Mouse (Mus musculus) lung, adult 2 months (tissue): ENCODE results near the gene Olfm2. TPM values are rescaled to one million over a fixed set of nuclear protein-coding genes. Genes with fewer than 3 reads are reported as not detected.

Experiments
- DNase-seq: peaks from one replicate; pipeline ENCODE4 v3.0.0; 2022
- H3K4me1 ChIP-seq: fragments of 200-500 bp; 2 replicates; pipeline ENCODE4 v1.6.1; 2011; ENCODE audit warnings: low read length; ENCODE audit not compliant: control insufficient read depth, insufficient read depth
- H3K4me3 ChIP-seq: fragments of 200-500 bp; replicated peaks from 2 replicates; pipeline ENCODE3; 2011; ENCODE audit warnings: low read depth, mild to moderate bottlenecking, control low read depth, low read length; ENCODE audit errors: extremely low read depth
- CTCF ChIP-seq: fragments of 200-500 bp; IDR thresholded peaks from 2 replicates; pipeline ENCODE4 v1.5.1; 2011; ENCODE audit warnings: mild to moderate bottlenecking, low read length, control low read depth; ENCODE audit not compliant: insufficient read depth
- POLR2A ChIP-seq: fragments of 200-500 bp; IDR thresholded peaks from 2 replicates; pipeline ENCODE4 v1.6.1; 2011; ENCODE audit warnings: low read depth, mild to moderate bottlenecking, control low read depth, low read length, borderline replicate concordance; ENCODE audit errors: extremely low read depth
- WGBS: fragments of 180-500 bp; shearing (Covaris S2); methylation state at CpG from one replicate; pipeline ENCODE4 v1.1.7; 2018; 5-methylcytosine and 5-hydroxymethylcytosine counted together
- polyA plus RNA-seq: library from polyadenylated mRNA; depleted of rRNA; stranded (reverse); fragments of >200 nt; gene quantifications from 2 replicates; pipeline ENCODE4 v1.2.3, GENCODE M21; 2012; rRNA removed

Gene Olfm2
- polyA plus RNA-seq: 14.2 and 15.2 TPM in 2 replicates

DNA sequence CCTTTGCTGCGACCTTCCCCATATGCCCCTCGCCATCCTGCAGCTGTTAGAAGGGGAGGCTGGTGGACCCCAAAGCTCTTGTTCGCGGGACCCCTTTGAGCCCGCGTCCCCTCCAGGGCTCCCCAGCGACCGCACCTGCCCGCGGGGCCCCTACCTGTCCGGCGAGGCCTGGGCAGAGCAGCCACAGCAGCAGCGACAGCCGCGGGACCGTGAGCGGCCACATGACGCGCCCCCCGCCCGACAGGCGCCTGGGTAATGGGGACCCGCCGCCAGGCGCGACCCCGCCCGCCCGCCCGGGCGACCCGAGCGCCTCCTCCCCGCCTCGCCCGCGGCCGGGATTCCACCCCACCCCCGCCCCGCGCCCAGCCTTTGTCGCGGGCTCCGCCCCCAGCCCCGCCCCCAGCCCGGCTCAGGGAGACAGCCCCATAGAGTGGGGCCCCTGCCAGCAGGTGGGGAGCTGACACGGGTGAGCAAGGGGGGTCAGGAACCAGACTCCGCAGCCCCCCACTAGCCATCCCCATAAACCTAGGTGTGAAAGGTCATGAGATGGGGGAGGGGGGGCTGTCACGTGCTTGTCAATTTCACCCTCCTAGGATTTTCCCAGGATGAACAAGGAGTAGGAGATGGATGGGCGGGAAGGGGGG lies at the start of gene Olfm2:
Gene Olfm2, minus strand, starts transcription at position 333 of the 644 bp plus-strand sequence.
- Histone ChIP-seq H3K4me3 (no peak within 1 kb of the TSS), H3K4me1 (no peaks in the 10 kb centered on the region)
- TF ChIP-seq POLR2A (no peak), CTCF (no peak)
- WGBS: 1% methylated on average over 50 of the region's 50 CpGs
- no peak for DNase-seq

DNA sequence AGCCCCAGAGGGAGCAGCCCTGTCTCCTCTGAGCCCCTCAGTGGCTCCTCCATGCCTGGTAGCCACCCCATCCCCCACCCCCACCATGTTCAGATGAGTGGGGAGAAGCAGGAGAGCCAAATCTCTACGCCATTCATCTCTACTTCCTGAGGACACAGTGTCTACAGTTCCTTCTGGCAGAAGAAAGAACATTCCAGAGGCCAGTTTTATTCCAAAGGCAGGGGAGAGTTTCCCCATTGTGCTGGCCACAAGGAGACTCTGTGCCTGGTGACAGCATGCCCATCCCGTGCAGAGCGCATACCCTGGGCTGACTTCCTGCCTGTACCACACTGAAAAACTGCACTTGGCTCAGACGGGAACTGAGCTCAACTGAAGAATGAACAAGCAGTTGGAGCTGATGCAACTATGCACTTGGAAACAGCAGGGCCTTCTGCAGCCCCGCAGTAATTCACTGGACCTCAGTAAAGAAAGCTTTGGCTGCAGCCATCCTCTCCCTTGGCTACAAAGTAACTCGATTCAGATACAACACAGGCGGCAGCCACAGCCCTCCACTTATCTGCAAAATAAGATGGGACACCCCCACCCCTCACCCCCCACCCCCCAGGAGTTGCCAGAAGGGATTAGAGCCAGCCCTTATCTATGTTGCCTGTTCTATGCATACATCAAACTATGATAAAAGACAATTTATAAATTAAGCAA lies 48.1 kb upstream of the Olfm2 start:
- no peak overlapping the region for H3K4me3 ChIP-seq
- no peak for TF ChIP-seq CTCF
- TF ChIP-seq POLR2A: no peak
- no peaks in the 10 kb centered on the region for H3K4me1 ChIP-seq
- 16% methylated on average over 7 of the region's 7 CpGs for WGBS
- DNase-seq: peak; percentile 8

DNA sequence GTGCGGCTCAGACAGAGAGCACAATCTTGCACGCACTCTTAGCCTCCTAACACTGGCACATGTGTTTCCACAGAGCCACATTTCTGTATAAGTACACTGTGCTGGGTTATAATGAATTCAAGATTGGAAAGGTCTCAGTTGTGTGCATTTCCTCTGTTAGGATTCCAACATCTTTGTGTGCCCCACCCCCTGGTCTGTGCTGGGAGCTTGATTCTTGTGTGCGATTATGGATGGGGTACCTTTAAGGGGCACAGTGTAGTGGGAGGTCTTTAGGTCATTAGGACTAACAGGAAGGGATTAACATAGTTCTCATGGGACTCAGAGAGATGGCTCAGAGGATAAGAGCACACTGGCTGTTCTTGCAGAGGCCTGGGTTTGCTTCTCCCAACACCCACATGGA lies 44.2 kb upstream of the Olfm2 start:
- H3K4me1 ChIP-seq: no peaks in the 10 kb centered on the region
- no peak overlapping the region for H3K4me3 ChIP-seq
- TF ChIP-seq CTCF: no peak
- 69% methylated on average over 3 of the region's 3 CpGs for WGBS
- no peak for DNase-seq

DNA sequence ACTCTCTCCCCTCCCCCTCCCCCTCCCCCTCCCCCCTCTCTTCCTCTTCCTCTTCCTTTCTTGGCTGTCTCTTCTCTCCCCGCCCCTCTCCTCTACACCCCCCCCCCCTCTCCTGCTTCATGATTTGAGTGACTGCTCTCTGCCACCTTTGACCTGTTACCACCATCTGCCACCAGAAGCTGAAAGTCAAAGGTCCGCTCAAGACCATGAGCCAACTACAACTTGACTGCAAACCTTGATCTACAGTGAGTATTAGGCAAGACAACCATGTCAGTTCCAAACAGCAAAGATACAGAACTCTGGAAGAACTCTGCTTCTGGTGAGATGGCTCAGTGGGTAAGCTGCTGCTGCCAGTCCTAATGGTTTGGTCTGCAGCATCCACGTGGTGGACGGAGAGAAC lies 43.5 kb upstream of the Olfm2 start:
- no peak for DNase-seq
- H3K4me3 ChIP-seq: no peak overlapping the region
- 66% methylated on average over 3 of the region's 4 CpGs for WGBS
- no peaks in the 10 kb centered on the region for H3K4me1 ChIP-seq
- no peak for TF ChIP-seq CTCF
- no peak for TF ChIP-seq POLR2A

DNA sequence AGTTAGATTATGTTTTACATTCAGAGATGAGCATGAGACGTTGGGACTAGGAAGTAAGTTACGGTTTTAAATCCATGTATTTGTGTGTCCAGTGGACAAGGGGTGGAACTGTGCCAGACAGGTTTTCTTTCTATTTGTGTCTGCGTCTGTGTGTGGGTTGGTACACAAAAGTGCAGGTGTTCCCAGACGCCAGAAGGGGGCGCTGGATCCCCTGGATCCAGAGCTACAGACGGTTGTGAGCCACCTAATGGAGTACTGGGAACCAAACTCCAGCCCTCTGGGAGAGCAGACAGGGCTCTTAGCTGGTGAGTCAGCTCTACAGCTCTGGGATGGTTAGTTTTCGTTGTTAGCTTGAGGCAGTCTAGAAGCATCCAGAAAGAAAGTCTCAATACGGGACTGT lies 41.8 kb upstream of the Olfm2 start:
- 77% methylated on average over 8 of the region's 8 CpGs for WGBS
- TF ChIP-seq POLR2A (no peak), CTCF (no peak)
- DNase-seq: no peak
- Histone ChIP-seq H3K4me1 (no peaks in the 10 kb centered on the region), H3K4me3 (no peak overlapping the region)

DNA sequence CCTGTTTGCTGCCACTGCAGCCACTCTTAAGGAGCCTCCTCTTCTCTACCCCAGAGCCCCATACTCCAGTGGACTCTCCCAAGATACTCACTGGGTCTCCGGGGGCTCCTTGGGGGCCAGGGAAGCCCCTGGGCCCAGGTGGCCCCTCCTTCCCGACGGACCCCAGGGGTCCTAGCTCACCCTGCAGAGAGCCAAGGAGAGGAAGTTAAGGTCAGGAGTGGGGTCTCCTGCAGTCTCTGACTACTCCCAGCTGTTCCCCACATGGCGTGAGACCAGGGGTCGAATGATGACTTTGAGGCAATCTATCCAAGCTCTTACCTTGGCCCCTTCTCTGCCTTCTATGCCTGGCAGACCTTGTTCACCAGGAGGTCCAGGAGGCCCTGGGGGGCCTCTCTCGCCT lies 38.9 kb upstream of the Olfm2 start:
- WGBS: 64% methylated on average over 6 of the region's 6 CpGs
- Histone ChIP-seq H3K4me1 (no peaks in the 10 kb centered on the region), H3K4me3 (no peak overlapping the region)
- no peak for DNase-seq
- TF ChIP-seq POLR2A (no peak), CTCF (no peak)

DNA sequence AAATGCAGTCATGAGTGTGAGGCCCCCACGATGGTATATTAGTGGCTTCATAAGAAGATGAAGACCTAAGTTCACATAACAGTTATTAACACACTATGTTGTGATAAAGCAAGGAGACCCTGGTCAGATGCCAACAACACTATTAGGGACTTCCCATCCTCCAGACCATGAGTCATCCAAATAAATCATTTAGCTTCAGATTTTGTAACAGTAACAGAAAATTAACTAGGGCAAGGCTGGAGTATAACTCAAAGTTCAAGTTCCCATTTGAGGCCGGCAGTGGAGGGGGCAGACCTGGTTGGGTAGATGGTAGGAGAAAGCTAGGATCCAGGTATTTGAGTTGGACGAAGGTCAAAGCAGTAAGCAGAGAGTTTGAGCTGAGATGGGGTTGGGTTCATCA lies 35.1 kb upstream of the Olfm2 start:
- no peak for TF ChIP-seq CTCF
- no peak for TF ChIP-seq POLR2A
- DNase-seq: no peak
- WGBS: 72% methylated on average over 3 of the region's 3 CpGs
- no peak overlapping the region for H3K4me3 ChIP-seq
- no peaks in the 10 kb centered on the region for H3K4me1 ChIP-seq

DNA sequence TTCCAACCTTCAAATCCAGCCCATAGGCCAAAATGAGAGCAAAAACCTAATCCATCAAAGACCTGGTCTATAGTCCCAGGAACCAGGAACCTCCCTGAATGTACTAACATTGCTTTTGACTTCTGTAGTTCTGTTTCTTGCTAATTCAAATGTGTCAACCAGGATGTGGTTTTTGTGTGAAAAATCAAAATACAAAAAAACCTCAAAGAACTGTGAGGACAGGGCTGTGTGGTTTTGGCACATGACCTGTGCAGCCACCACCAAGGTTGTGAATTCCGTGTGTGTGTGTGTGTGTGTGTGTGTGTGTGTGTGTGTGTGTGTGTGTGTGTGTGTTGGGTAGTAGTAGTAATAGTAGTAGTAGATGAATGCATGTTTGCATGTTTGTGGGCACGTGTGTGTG lies 19.1 kb upstream of the Olfm2 start:
- no peak for TF ChIP-seq CTCF
- no peak for TF ChIP-seq POLR2A
- 65% methylated on average over 2 of the region's 2 CpGs for WGBS
- H3K4me3 ChIP-seq: no peak overlapping the region
- no peaks in the 10 kb centered on the region for H3K4me1 ChIP-seq
- no peak for DNase-seq

DNA sequence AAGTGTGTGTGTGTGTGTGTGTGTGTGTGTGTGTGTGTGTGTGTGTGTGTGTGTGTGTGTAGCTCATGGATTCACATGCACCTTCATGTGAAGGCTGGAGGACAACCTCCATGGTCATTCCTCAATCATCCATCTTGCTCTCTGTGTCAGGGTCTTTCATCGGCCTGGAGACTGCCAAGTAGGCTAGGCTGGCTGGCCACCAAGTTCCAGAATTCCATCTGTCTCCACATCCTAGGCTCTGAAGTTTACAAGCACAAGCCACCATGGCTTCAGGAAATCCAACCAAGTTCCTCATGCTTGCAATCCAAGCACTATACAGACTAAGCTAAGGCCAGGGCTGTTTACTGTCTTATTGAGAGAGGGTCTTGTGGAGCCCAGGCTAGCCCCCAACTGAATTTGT lies 16.9 kb upstream of the Olfm2 start:
- no peak for DNase-seq
- H3K4me1 ChIP-seq: no peaks in the 10 kb centered on the region
- no peak overlapping the region for H3K4me3 ChIP-seq
- 46% methylated on average over 1 of the region's 1 CpGs for WGBS
- TF ChIP-seq POLR2A (no peak), CTCF (no peak)

DNA sequence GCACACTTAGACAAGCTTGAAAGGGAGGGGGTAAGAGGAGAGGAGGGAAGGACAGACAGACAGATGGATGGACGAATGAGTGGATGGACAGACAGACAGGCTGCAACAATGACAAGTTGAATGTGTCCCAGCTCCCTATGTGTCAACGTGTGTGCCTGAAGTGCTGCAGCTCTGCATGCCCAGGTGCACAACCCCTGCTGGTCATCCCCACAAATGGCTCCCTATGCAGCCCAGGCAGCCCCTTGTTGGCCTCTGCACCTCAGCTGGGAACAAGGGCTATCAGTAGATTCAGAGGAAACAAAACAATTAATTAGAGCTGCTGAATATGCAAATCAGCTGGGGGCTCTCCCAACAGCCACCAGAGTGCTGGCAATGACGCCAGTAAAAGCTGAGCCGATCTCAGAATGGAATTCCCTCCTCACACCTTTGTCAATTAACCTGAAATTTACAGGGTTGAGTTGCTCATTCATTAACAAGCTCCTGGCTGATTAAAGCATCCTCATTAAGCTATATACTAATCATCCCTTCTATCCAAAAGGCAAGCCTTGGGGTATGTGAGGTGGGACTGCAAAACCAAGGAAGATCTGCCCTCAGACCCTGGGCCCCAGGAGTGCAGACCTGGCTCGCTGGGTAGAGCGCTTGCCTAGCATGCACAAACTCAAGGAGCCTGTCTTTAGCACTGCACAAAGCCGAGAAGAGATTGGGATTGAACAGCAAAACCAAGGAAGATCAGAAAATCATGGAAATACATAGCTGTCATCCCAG lies 16.2 kb upstream of the Olfm2 start:
- WGBS: 56% methylated on average over 7 of the region's 7 CpGs
- no peak for DNase-seq
- no peaks in the 10 kb centered on the region for H3K4me1 ChIP-seq
- TF ChIP-seq POLR2A: no peak
- TF ChIP-seq CTCF: no peak
- H3K4me3 ChIP-seq: no peak overlapping the region
